10 mouse cellular contexts compared by ENCODE assay signal in genomic region chr5:3466069-3466877, GRCm38 (mm10).
DNase-seq lines count a peak whose midpoint lies in the region; ATAC-seq and TF ChIP-seq lines count a peak whose summit lies in the region.
"Had no signal": no experiment of that assay in that cellular context is flagged by ENCODE, and none has a peak within 500 bp of the region (broad histone marks: within the 10 kb centered on the region; RNA-seq: fewer than 3 reads in every experiment).

No protein-coding gene starts in this region.

- no peaks in the 10 kb centered on the region for H3K27me3 ChIP-seq in lung, embryonic 14.5 days (ENCODE audit: insufficient read depth, low read length)
- H3K27me3 ChIP-seq in lung, embryonic 15.5 days, result no peaks in the 10 kb centered on the region

- no peak for TF ChIP-seq POLR2A in lung, adult 2 months (IDR thresholded peaks at IDR 0.05; ENCODE audit: borderline replicate concordance, extremely low read depth, low read depth, low read length)

- 0 out of 2 replicates have a peak overlapping the region, but pooled peaks have one; percentile 27 for H3K27ac ChIP-seq in lung, embryonic 14.5 days (ENCODE audit: low read depth)
- H3K27ac ChIP-seq in lung, embryonic 15.5 days, result peak overlapping the region; percentile 41; the same call in 1 of the 2 replicates
- H3K27ac ChIP-seq: kidney, postnatal 0 days had no signal

- peak; percentile 55 for DNase-seq in lung, embryonic 14.5 days
- DNase-seq in lung, adult 2 months, result no peak
- DNase-seq in forelimb bud, embryonic 11.5 days (ENCODE audit: low read depth, low spot score), result peak; percentile 58
- peak; percentile 32 for DNase-seq in yolk sac, embryonic 10.5 days (ENCODE audit: low spot score)
- no peak for DNase-seq in Muller cell, postnatal 12 days (ENCODE audit: inconsistent ontology term)
- no peak for DNase-seq in layer of hippocampus, postnatal 14 days (ENCODE audit: low spot score in 2 of 2)
- DNase-seq: retina, postnatal 1 day had no signal

- no peak overlapping the region for H3K4me3 ChIP-seq in lung, embryonic 14.5 days (ENCODE audit: low read depth, low read length)
- H3K4me3 ChIP-seq in lung, adult 2 months (replicated peaks; ENCODE audit: extremely low read depth, low read depth, low read length), result no peak overlapping the region
- H3K4me3 ChIP-seq in lung, embryonic 15.5 days, result no peak overlapping the region

- 26% methylated on average over 7 of the region's 7 CpGs for WGBS in lung, embryonic 14.5 days
- WGBS in lung, adult 2 months, result 44% methylated on average over 7 of the region's 7 CpGs
- WGBS in lung, embryonic 15.5 days, result 26% methylated on average over 7 of the region's 7 CpGs

- ATAC-seq in lung, embryonic 14.5 days (ENCODE audit: insufficient read depth), result peak; percentile 75
- ATAC-seq in lung, embryonic 15.5 days (ENCODE audit: borderline replicate concordance, extremely low read depth, low FRiP score, low TSS enrichment), result no peak; the same call in 1 of the 2 replicates
- ATAC-seq: activated CD4-positive, CD25-positive, alpha-beta regulatory T cell, adult 4 months had no signal

- H3K4me2 ChIP-seq in lung, embryonic 14.5 days, result no peak overlapping the region
- no peak overlapping the region for H3K4me2 ChIP-seq in lung, embryonic 15.5 days

- 0 out of 2 replicates have a peak, but pooled peaks have one; percentile 11 for TF ChIP-seq CTCF in lung, embryonic 14.5 days (IDR thresholded peaks at IDR 0.05; ENCODE audit: low read depth)
- no peak for TF ChIP-seq CTCF in lung, adult 2 months (IDR thresholded peaks at IDR 0.05; ENCODE audit: insufficient read depth, low read length)

- no peak overlapping the region for H3K9ac ChIP-seq in lung, embryonic 14.5 days
- no peak overlapping the region for H3K9ac ChIP-seq in lung, embryonic 15.5 days

- no peaks in the 10 kb centered on the region for H3K36me3 ChIP-seq in lung, embryonic 14.5 days (ENCODE audit: insufficient read depth)
- H3K36me3 ChIP-seq in lung, embryonic 15.5 days, result no peaks in the 10 kb centered on the region

- H3K9me3 ChIP-seq in lung, embryonic 14.5 days (ENCODE audit: low read depth, low read length), result no peaks in the 10 kb centered on the region
- no peaks in the 10 kb centered on the region for H3K9me3 ChIP-seq in lung, embryonic 15.5 days

- peaks cover 19% of the 10 kb centered on the region; the same call in 1 of the 2 replicates for H3K4me1 ChIP-seq in lung, embryonic 14.5 days (ENCODE audit: insufficient read depth)
- H3K4me1 ChIP-seq in lung, adult 2 months (ENCODE audit: control insufficient read depth, insufficient read depth, low read length), result peaks cover 9% of the 10 kb centered on the region
- H3K4me1 ChIP-seq in lung, embryonic 15.5 days, result peaks cover 30% of the 10 kb centered on the region

Comparison
In these comparisons a context has a peak if more than half of its experiments do, and no peak if none do; other contexts are left out.
1. DNase-seq: peak in lung, embryonic 14.5 days (single experiment), forelimb bud, embryonic 11.5 days (single experiment) and yolk sac, embryonic 10.5 days (single experiment); none in lung, adult 2 months (single experiment), Muller cell, postnatal 12 days (single experiment) and layer of hippocampus, postnatal 14 days (0 of 2).